Mouse (Mus musculus) embryo, embryonic 11.5 days (tissue): ENCODE data around the gene Hnrnpk.
"Not testable (repeated sequence)": the region's sequence is repeated elsewhere in the genome, so short reads cannot be mapped to it uniquely, and the experiment has no call there.

ENCODE experiments used
- DNase-seq: peaks from one replicate; pipeline ENCODE4 v3.0.0-alpha.2; 2012; ENCODE audit warnings: low read depth, low spot score

Hnrnpk gene

GRCm38 (mm10) chr13:58389324-58389951 lies 13.7 kb downstream of the Hnrnpk start:
- no peak for DNase-seq

- DNase-seq: no peak
These were observed 14.8 kb downstream of the Hnrnpk start for GRCm38 (mm10) chr13:58388379-58388778.

DNA sequence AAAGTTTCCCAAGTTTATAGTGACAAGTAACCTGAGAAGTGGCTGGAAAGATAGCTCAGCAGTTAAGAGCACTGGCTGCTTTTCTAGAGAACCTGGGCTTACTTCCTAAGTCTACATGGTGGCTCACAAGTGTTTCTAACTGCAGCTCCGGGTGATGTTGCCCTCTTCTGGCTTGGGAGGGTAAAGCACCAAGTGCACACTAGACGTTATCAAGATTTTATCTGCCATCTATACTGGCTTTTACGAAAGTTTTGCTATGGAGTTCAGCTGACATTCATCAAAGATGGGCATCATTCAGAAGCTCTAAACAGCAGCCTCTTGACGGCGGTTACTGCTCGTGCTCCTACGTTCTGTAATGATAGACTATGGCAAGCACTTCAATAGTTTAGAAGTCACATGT lies 15.2 kb downstream of the Hnrnpk start:
- peak; percentile 63 for DNase-seq

GRCm38 (mm10) chr13:58385547-58385920 lies 17.6 kb downstream of the Hnrnpk start:
- no peak for DNase-seq

GRCm38 (mm10) chr13:58384779-58385546 lies 18.2 kb downstream of the Hnrnpk start, which contains the start of gene 2210016F16Rik:
TSS of gene 2210016F16Rik (minus strand) at chr13:58385225.
- peak; percentile 42 for DNase-seq

GRCm38 (mm10) chr13:58384371-58384770 lies 18.8 kb downstream of the Hnrnpk start:
- no peak for DNase-seq

GRCm38 (mm10) chr13:58373153-58373470 lies 30.0 kb downstream of the Hnrnpk start:
- no peak for DNase-seq

DNA sequence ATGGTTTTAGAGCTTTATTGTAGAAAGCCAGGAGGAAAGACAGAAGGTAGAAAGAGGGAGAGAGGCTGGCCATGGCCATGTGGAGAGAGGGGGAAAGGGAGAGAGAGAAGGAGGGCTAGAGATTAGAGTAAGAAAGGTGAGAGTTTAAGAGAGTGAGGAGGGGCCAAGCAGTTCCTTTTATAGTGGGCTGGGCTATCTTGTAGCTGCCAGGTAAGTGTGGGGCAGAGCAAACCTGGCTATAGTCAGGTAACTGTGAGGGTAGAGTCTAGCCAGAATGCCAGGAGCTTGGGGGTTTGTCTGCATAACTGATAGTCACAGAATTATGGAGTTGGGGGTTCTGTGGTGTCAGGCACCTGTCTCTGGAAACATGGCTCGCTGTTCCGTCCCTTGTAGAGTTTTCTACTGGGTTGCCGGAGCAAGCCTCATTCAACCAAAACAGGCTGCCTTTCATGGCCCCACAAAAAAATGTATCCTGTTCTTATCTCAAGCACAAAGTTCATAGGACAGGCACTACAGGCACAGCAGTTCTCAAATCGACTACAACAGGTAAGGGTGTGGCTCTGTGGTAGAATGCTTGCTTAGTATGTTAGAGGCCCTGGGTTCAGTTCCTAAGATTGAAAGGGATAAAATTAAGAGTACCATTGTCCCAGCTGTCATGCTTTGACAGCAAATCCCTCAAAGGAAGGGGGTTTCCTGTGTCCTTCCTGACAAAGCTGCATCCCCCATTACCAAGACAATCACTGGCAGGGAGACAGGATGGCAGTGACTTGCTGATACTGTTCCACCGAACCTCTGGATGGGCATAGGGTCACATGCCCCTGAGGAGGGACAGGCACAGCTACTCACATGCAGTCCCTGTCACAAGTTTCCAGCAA lies 30.6 kb downstream of the Hnrnpk start:
- DNase-seq: no peak

GRCm38 (mm10) chr13:58368835-58369234 lies 34.3 kb downstream of the Hnrnpk start:
- DNase-seq: no peak

DNA sequence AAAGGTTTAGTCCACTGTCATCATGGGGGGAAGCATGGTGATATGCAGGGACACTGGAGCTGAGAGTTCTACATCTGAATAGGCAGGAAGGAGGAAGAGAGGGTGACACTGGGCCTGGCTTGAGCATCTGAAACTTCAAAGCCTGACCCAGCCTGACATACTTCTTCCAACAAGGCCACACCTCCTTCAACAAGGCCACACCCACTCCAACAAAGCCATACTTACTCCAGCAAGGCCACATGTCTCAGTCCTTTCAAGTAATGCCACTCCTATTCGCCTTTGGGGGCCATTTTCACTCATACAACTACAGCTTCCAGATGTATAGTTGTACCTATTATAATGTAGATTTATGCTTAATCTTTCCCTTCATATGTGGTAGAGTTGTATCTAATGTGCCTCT lies 35.5 kb downstream of the Hnrnpk start:
- no peak for DNase-seq

- no peak for DNase-seq
These were observed 36.8 kb downstream of the Hnrnpk start for GRCm38 (mm10) chr13:58366373-58366772.

- DNase-seq: not testable (repeated sequence)
These were observed 38.0 kb downstream of the Hnrnpk start for GRCm38 (mm10) chr13:58365179-58365578.

DNA sequence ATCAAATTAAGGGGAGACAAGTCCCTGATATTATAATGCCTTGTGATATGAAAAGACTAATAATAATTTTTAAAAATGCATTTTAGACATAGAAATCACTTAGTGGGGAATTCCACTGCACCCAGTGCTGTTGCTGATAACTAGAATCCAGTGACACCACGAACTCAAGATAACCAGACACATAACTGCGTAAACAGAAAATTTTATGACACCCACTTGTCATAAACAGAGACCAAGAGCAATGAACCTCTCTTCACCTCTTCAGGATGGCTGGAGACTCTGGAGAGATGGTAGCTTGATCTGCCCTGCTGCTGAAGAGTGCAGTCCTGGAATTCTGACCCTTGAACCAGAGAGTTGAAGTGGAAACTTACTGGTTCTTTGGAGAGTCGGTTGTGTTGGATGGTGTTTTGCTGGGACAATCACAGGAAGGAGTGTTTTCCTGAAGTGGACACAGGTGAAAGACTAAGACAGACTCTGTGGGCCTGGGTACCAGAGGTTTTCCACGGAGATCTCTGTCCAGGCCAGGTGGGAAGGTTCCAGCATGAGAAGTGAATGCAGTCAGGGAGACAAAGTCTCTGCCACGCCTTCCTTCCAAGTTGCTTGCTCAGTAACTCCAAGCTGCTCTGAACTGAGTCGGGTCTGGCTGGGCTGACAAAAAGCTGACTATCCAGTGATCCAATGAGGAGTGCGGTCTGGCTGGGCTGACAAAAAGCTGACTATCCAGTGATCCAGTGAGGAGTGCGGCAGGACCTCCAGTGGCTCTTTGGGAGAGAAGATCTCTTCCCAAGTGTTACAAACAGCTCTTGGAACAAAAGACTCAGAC lies 38.6 kb downstream of the Hnrnpk start:
- DNase-seq: no peak

- DNase-seq: no peak
These were observed 43.9 kb downstream of the Hnrnpk start for GRCm38 (mm10) chr13:58359304-58359653.

DNA sequence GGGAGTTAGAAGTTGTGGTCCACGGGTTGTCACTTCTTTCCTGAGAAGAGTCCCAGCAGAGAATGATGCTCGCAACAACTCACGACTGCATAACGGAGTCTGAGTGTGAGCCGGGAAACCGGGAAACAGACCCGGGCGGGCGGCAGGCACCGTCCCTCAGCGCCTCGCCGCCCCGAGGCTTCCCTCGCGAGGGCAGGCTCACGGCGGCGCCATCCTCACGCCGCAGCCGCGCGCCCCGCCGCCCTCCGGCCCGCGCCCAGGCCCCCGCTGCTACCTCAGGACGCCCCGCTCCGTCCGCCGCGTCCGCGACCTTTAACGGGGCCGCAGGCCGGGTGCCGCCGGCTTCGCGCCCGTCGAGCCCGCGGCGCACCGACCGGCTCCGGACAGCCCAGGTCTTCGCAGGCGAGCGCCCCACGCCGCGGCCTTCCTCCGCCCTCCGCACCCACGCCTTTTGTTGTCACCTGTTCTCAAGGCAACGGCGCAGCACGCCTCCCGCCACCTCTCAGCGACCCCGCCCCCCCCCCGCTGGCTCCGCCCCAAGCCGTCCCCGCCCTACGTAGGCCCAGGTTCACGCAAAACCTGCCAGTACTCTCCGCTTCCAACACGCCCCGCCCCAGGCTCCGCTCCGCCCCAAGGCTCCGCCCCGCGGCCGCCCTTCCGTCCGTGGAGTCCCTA lies 44.4 kb downstream of the Hnrnpk start, which contains the start of gene Kif27:
Kif27 (minus strand) TSS at position 494 of the 675 bp plus-strand sequence.
- peak; percentile 83 for DNase-seq

DNA sequence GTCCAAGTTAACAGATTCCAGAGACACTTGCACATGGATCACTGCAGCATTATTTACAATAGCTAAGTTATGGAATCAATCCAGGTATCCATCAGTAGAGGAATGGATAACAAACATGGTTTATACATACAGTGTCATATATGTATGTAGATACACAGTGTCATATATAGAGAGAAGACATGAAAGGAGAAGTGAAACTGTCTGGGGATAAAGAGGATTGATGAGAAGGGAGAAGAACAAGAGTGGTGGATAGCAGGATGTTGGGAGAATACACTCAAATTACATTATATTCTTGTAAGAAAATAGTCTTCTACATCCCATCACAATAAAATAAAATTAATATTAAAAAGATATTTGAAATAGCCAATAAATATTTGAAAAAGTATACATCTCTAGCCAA lies 50.1 kb downstream of the Hnrnpk start:
- no peak for DNase-seq

- DNase-seq: no peak
These were observed 52.5 kb downstream of the Hnrnpk start for GRCm38 (mm10) chr13:58350606-58351005.

GRCm38 (mm10) chr13:58344505-58344904 lies 58.6 kb downstream of the Hnrnpk start:
- DNase-seq: no peak
